Mouse (Mus musculus): Measurements from ENCODE around the gene Ttn. TPM values are rescaled to one million over a fixed set of nuclear protein-coding genes. Genes with fewer than 3 reads are reported as not detected.

Gene Ttn
- total and polyA plus RNA-seq, 3 experiments = under 0.01 to 0.03 TPM; not detected in 1

DNA sequence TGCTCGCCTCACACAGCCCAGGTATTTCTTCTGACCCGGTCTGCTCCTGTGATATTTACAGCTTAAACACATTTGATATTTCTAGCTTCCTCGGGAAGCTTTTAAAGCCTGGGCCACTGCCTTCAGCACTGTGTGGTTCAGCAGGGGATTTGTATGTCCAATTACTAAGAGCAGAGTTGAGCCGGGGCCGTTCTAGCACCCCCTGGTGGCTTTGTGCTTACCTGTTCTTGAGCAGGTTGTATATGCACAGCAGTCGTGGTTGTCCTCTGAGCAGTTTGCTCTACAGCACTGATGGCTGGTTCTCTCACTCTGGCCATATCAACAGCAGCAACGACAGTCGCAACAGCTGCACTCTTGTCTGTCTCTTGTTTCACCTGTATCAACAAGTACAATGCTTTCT is 13.4 kb downstream of the Ttn start:
- no peaks in the 10 kb centered on the region for H3K79me2 ChIP-seq (ENCODE audit: control insufficient read depth, insufficient read depth, low read length, poor library complexity)
- no peak overlapping the region for H3K9ac ChIP-seq (ENCODE audit: control insufficient read depth, low read depth, low read length, poor library complexity, severe bottlenecking)
- H3K27me3 ChIP-seq (ENCODE audit: control insufficient read depth in 1 of 2, insufficient read depth in 2 of 2, low read length in 2 of 2) = no peaks in the 10 kb centered on the region
- H3K4me3 ChIP-seq (ENCODE audit: control insufficient read depth in 1 of 2, insufficient read depth in 1 of 2, low read depth in 2 of 2, low read length in 2 of 2) = no peak overlapping the region
- TF ChIP-seq ETS1 (IDR thresholded peaks at IDR 0.05; ENCODE audit: low read depth, low read length) = no peak
- no peak for TF ChIP-seq ZKSCAN1 (IDR thresholded peaks at IDR 0.05; ENCODE audit: low read depth, low read length)
- no peak for TF ChIP-seq POLR2A (IDR thresholded peaks at IDR 0.05; ENCODE audit: control insufficient read depth in 1 of 2, insufficient read depth in 1 of 2, low read depth in 1 of 2, low read length in 2 of 2, poor library complexity in 1 of 2)
- peak; percentile 44 to 76 (median 62) for TF ChIP-seq CTCF (IDR thresholded peaks at IDR 0.05 in 2 of 3, conservative IDR thresholded peaks at IDR 0.05 in 1 of 3; ENCODE audit: control insufficient read depth in 1 of 3, insufficient read depth in 1 of 3, low read depth in 2 of 3, low read length in 3 of 3, poor library complexity in 1 of 3, severe bottlenecking in 1 of 3)
- no peak for TF ChIP-seq KAT2A (conservative IDR thresholded peaks at IDR 0.05; ENCODE audit: low read depth, low read length)
- no peak for TF ChIP-seq USF1 (IDR thresholded peaks at IDR 0.05; ENCODE audit: low read depth, low read length)
- no peak for TF ChIP-seq NRF1 (IDR thresholded peaks at IDR 0.05; ENCODE audit: insufficient read depth, low read depth, low read length, poor library complexity, severe bottlenecking)
- no peak for TF ChIP-seq RCOR1 (IDR thresholded peaks at IDR 0.05; ENCODE audit: low read depth, low read length)
- no peak for TF ChIP-seq BHLHE40 (IDR thresholded peaks at IDR 0.05; ENCODE audit: borderline replicate concordance, low read depth, low read length)
- no peak for TF ChIP-seq TCF12 (IDR thresholded peaks at IDR 0.05; ENCODE audit: low read depth, low read length)
- TF ChIP-seq SIN3A (IDR thresholded peaks at IDR 0.05; ENCODE audit: low read length) = no peak
- peak; percentile 21 for TF ChIP-seq RAD21 (IDR thresholded peaks at IDR 0.05; ENCODE audit: low read depth, low read length)
- TF ChIP-seq NELFE (IDR thresholded peaks at IDR 0.05; ENCODE audit: low read depth, low read length) = no peak
- TF ChIP-seq MEF2A (IDR thresholded peaks at IDR 0.05; ENCODE audit: extremely low read depth, insufficient replicate concordance, low read depth, low read length, poor library complexity, severe bottlenecking) = no peak
- TF ChIP-seq UBTF (IDR thresholded peaks at IDR 0.05; ENCODE audit: borderline replicate concordance, insufficient read depth, low read depth, low read length) = no peak
- no peak for TF ChIP-seq MAX (IDR thresholded peaks at IDR 0.05; ENCODE audit: low read length)
- no peak for TF ChIP-seq ZMIZ1 (IDR thresholded peaks at IDR 0.05; ENCODE audit: low read depth, low read length)
- no peak for TF ChIP-seq ZNF384 (IDR thresholded peaks at IDR 0.05; ENCODE audit: low read depth, low read length)
- no peak for TF ChIP-seq POLR2AphosphoS5 (IDR thresholded peaks at IDR 0.05; ENCODE audit: borderline replicate concordance, low read depth, low read length)
- TF ChIP-seq CHD2 (IDR thresholded peaks at IDR 0.05; ENCODE audit: low read length) = no peak
- no peak for TF ChIP-seq GATA1 (IDR thresholded peaks at IDR 0.05; ENCODE audit: low read depth, low read length)
- TF ChIP-seq TAL1 (IDR thresholded peaks at IDR 0.05; ENCODE audit: low read length) = no peak
- TF ChIP-seq SMC3 (IDR thresholded peaks at IDR 0.05; ENCODE audit: low read depth, low read length) = peak; percentile 62
- no peak for TF ChIP-seq MAFK (IDR thresholded peaks at IDR 0.05; ENCODE audit: borderline replicate concordance, low read depth, low read length)
- peak; percentile 20; the same call in 1 of the 2 replicates for TF ChIP-seq ZC3H11A (IDR thresholded peaks at IDR 0.05; ENCODE audit: low read depth, low read length)
- no peak for TF ChIP-seq MYC (IDR thresholded peaks at IDR 0.05; ENCODE audit: low read depth, low read length)
- no peak for TF ChIP-seq POLR2AphosphoS2 (IDR thresholded peaks at IDR 0.05; ENCODE audit: low read length)
- no peak for TF ChIP-seq MAZ (IDR thresholded peaks at IDR 0.05; ENCODE audit: low read depth, low read length)
- TF ChIP-seq GABPA (IDR thresholded peaks at IDR 0.05; ENCODE audit: low read depth, low read length) = no peak
- H3K27ac ChIP-seq (ENCODE audit: control insufficient read depth, low read depth, low read length) = no peak overlapping the region
- no peaks in the 10 kb centered on the region for H3K36me3 ChIP-seq (ENCODE audit: control insufficient read depth in 1 of 2, insufficient read depth in 2 of 2, low read length in 2 of 2)
- DNase-seq (ENCODE audit: low read depth, low spot score) = peak; percentile 57
- no peaks in the 10 kb centered on the region for H3K4me1 ChIP-seq (ENCODE audit: control insufficient read depth in 1 of 2, insufficient read depth in 2 of 2, low read length in 2 of 2)
- no peaks in the 10 kb centered on the region for H3K9me3 ChIP-seq (replicated peaks; ENCODE audit: insufficient read depth, low read length)

All from MEL (cell line).